Mouse (Mus musculus): ENCODE measurements around the gene Ankrd61. TPM values are rescaled to one million over a fixed set of nuclear protein-coding genes. Genes with fewer than 3 reads are reported as not detected.

The Ankrd61 gene
- polyA plus RNA-seq, 1 experiment from 2014 or later, result 0.59 TPM

GRCm38 (mm10) chr5:143924781-143925452 is 27.4 kb upstream of the Ankrd61 start:
- Histone ChIP-seq H3K27me3 (replicated peaks) (no peaks in the 10 kb centered on the region), H3K36me3 (peaks cover 84% of the 10 kb centered on the region), H3K9me3 (replicated peaks) (no peaks in the 10 kb centered on the region), H3K4me1 (no peaks in the 10 kb centered on the region), H3K27ac (replicated peaks) (no peak overlapping the region), H3K9ac (replicated peaks) (no peak overlapping the region), H3K4me2 (no peak overlapping the region), H3K4me3 (replicated peaks) (no peak overlapping the region)
- 91% methylated on average over 6 of the region's 6 CpGs for WGBS
- ATAC-seq (ENCODE audit: low FRiP score), result no peak

GRCm38 (mm10) chr5:143918120-143918519 is 20.6 kb upstream of the Ankrd61 start:
- WGBS, result 94% methylated on average over 3 of the region's 3 CpGs
- Histone ChIP-seq H3K36me3 (peaks cover 65% of the 10 kb centered on the region), H3K4me3 (replicated peaks) (no peak overlapping the region), H3K27me3 (replicated peaks) (no peaks in the 10 kb centered on the region), H3K4me2 (no peak overlapping the region), H3K27ac (replicated peaks) (no peak overlapping the region), H3K9me3 (replicated peaks) (no peaks in the 10 kb centered on the region), H3K4me1 (no peaks in the 10 kb centered on the region), H3K9ac (replicated peaks) (no peak overlapping the region)
- ATAC-seq (ENCODE audit: low FRiP score), result no peak

- Histone ChIP-seq H3K9me3 (replicated peaks) (no peaks in the 10 kb centered on the region), H3K36me3 (peaks cover 59% of the 10 kb centered on the region), H3K4me2 (no peak overlapping the region), H3K4me1 (no peaks in the 10 kb centered on the region), H3K9ac (replicated peaks) (no peak overlapping the region), H3K27me3 (replicated peaks) (no peaks in the 10 kb centered on the region), H3K27ac (replicated peaks) (no peak overlapping the region), H3K4me3 (replicated peaks) (no peak overlapping the region)
- WGBS, result 48% methylated on average over 5 of the region's 5 CpGs
- ATAC-seq (ENCODE audit: low FRiP score), result no peak
Measured at GRCm38 (mm10) chr5:143917418-143917817, 19.9 kb upstream of the Ankrd61 start.

GRCm38 (mm10) chr5:143916221-143916620 is 18.7 kb upstream of the Ankrd61 start:
- Histone ChIP-seq H3K27me3 (replicated peaks) (no peaks in the 10 kb centered on the region), H3K4me3 (replicated peaks) (no peak overlapping the region), H3K36me3 (peaks cover 51% of the 10 kb centered on the region), H3K4me1 (peaks cover under 1% of the 10 kb centered on the region), H3K9ac (replicated peaks) (no peak overlapping the region), H3K4me2 (no peak overlapping the region), H3K9me3 (replicated peaks) (no peaks in the 10 kb centered on the region), H3K27ac (replicated peaks) (no peak overlapping the region)
- no peak for ATAC-seq (ENCODE audit: low FRiP score)
- 94% methylated on average over 9 of the region's 9 CpGs for WGBS

GRCm38 (mm10) chr5:143909417-143910400 is 12.2 kb upstream of the Ankrd61 start, which contains the start of the genes Aimp2 and Pms2:
Aimp2 (minus strand) TSS chr5:143909847.
Pms2 (plus strand) TSS chr5:143909964.
- ATAC-seq (ENCODE audit: low FRiP score), result peak; percentile 100
- Histone ChIP-seq H3K36me3 (peaks cover 22% of the 10 kb centered on the region), H3K9ac (replicated peaks) (peak within 1 kb of the TSS; percentile 61), H3K4me3 (replicated peaks) (peak within 1 kb of the TSS; percentile 89), H3K9me3 (replicated peaks) (no peaks in the 10 kb centered on the region), H3K4me2 (peak within 1 kb of the TSS; percentile 78), H3K27ac (replicated peaks) (peak within 1 kb of the TSS; percentile 90), H3K27me3 (replicated peaks) (no peaks in the 10 kb centered on the region), H3K4me1 (peaks cover 30% of the 10 kb centered on the region)
- under 1% methylated on average over 70 of the region's 70 CpGs for WGBS

GRCm38 (mm10) chr5:143908926-143909325 is 11.4 kb upstream of the Ankrd61 start:
- peaks cover 25% of the 10 kb centered on the region for H3K36me3 ChIP-seq
- H3K9ac ChIP-seq (replicated peaks), result peak overlapping the region; percentile 61
- WGBS, result 2% methylated on average over 9 of the region's 9 CpGs
- H3K27ac ChIP-seq (replicated peaks), result peak overlapping the region; percentile 90
- H3K4me3 ChIP-seq (replicated peaks), result peak overlapping the region; percentile 89
- no peaks in the 10 kb centered on the region for H3K27me3 ChIP-seq (replicated peaks)
- peaks cover 30% of the 10 kb centered on the region for H3K4me1 ChIP-seq
- ATAC-seq (ENCODE audit: low FRiP score), result no peak
- H3K9me3 ChIP-seq (replicated peaks), result no peaks in the 10 kb centered on the region
- peak overlapping the region; percentile 78 for H3K4me2 ChIP-seq

- no peak for ATAC-seq (ENCODE audit: low FRiP score)
- Histone ChIP-seq H3K9me3 (replicated peaks) (no peaks in the 10 kb centered on the region), H3K27ac (replicated peaks) (no peak overlapping the region), H3K4me3 (replicated peaks) (no peak overlapping the region), H3K4me2 (no peak overlapping the region), H3K4me1 (peaks cover 30% of the 10 kb centered on the region), H3K27me3 (replicated peaks) (no peaks in the 10 kb centered on the region), H3K36me3 (peaks cover 44% of the 10 kb centered on the region), H3K9ac (replicated peaks) (no peak overlapping the region)
- 93% methylated on average over 8 of the region's 8 CpGs for WGBS
Measured at GRCm38 (mm10) chr5:143906429-143906828, 8.9 kb upstream of the Ankrd61 start.

- Histone ChIP-seq H3K4me3 (replicated peaks) (no peak overlapping the region), H3K9ac (replicated peaks) (no peak overlapping the region), H3K27ac (replicated peaks) (no peak overlapping the region), H3K9me3 (replicated peaks) (no peaks in the 10 kb centered on the region), H3K27me3 (replicated peaks) (no peaks in the 10 kb centered on the region), H3K4me2 (no peak overlapping the region), H3K36me3 (peaks cover 68% of the 10 kb centered on the region), H3K4me1 (peaks cover 16% of the 10 kb centered on the region)
- ATAC-seq (ENCODE audit: low FRiP score), result no peak
- WGBS, result 93% methylated on average over 4 of the region's 4 CpGs
Measured at GRCm38 (mm10) chr5:143903813-143904212, 6.3 kb upstream of the Ankrd61 start.

GRCm38 (mm10) chr5:143902111-143902510 is 4.6 kb upstream of the Ankrd61 start:
- Histone ChIP-seq H3K27me3 (replicated peaks) (no peaks in the 10 kb centered on the region), H3K9me3 (replicated peaks) (no peaks in the 10 kb centered on the region), H3K36me3 (peaks cover 85% of the 10 kb centered on the region), H3K4me2 (no peak overlapping the region), H3K4me1 (no peaks in the 10 kb centered on the region), H3K9ac (replicated peaks) (no peak overlapping the region), H3K27ac (replicated peaks) (no peak overlapping the region), H3K4me3 (replicated peaks) (no peak overlapping the region)
- ATAC-seq (ENCODE audit: low FRiP score), result no peak
- WGBS, result 75% methylated on average over 3 of the region's 3 CpGs

- ATAC-seq (ENCODE audit: low FRiP score), result no peak
- Histone ChIP-seq H3K9ac (replicated peaks) (no peak overlapping the region), H3K27ac (replicated peaks) (no peak overlapping the region), H3K9me3 (replicated peaks) (no peaks in the 10 kb centered on the region), H3K27me3 (replicated peaks) (no peaks in the 10 kb centered on the region), H3K4me1 (no peaks in the 10 kb centered on the region), H3K4me2 (no peak overlapping the region), H3K4me3 (replicated peaks) (no peak overlapping the region), H3K36me3 (peaks cover 69% of the 10 kb centered on the region)
- 65% methylated on average over 5 of the region's 5 CpGs for WGBS
Measured at GRCm38 (mm10) chr5:143893396-143893795, 4.1 kb downstream of the Ankrd61 start.

- WGBS, result 83% methylated on average over 9 of the region's 9 CpGs
- Histone ChIP-seq H3K9me3 (replicated peaks) (no peaks in the 10 kb centered on the region), H3K9ac (replicated peaks) (no peak overlapping the region), H3K36me3 (peaks cover 65% of the 10 kb centered on the region), H3K27ac (replicated peaks) (no peak overlapping the region), H3K4me2 (no peak overlapping the region), H3K4me3 (replicated peaks) (no peak overlapping the region), H3K4me1 (no peaks in the 10 kb centered on the region), H3K27me3 (replicated peaks) (no peaks in the 10 kb centered on the region)
- ATAC-seq (ENCODE audit: low FRiP score), result no peak
Measured at GRCm38 (mm10) chr5:143892255-143892886, 5.1 kb downstream of the Ankrd61 start.

Measured in neural tube, embryonic 15.5 days (tissue).